Mouse (Mus musculus): ENCODE measurements around the gene Plxna2. TPM values are rescaled to one million over a fixed set of nuclear protein-coding genes. Genes with fewer than 3 reads are reported as not detected.

Plxna2 gene
- polyA plus RNA-seq, 1 experiment from 2014 or later = 48.3 TPM

DNA sequence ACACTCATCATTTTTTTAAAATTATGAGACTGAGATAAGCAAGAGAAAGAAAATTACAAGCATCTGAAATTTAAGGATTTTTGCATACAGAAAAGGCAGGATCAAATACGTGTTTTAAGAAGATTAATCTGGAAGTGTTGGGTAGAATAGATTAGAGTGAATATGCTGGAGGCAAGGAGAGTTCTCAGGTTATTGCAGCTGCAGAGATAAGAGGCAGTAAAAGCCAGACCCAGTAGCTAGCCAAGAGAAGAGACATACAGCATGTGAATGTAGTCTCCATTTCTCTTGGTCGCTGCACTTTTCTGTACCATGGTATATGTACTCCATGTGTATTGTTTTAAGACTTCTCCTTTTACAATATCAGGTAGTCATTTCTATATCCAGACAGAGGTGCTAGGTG, 88.5 kb downstream of the Plxna2 start:
- H3K4me3 ChIP-seq (replicated peaks; ENCODE audit: low read length) = no peak overlapping the region
- no peak overlapping the region for H3K4me2 ChIP-seq (replicated peaks)
- 77% methylated on average over 2 of the region's 2 CpGs for WGBS
- no peaks in the 10 kb centered on the region; the same call in 1 of the 2 replicates for H3K4me1 ChIP-seq (replicated peaks; ENCODE audit: control insufficient read depth, insufficient read depth, low read length)
- H3K27me3 ChIP-seq (ENCODE audit: control insufficient read depth, insufficient read depth, low read length) = no peaks in the 10 kb centered on the region
- peaks cover 4% of the 10 kb centered on the region; the same call in 1 of the 2 replicates for H3K36me3 ChIP-seq (replicated peaks; ENCODE audit: control insufficient read depth, insufficient read depth)
- no peak for DNase-seq (ENCODE audit: low spot score)
- H3K27ac ChIP-seq = no peak overlapping the region
- no peak for ATAC-seq (ENCODE audit: low FRiP score)
- no peaks in the 10 kb centered on the region for H3K9me3 ChIP-seq (ENCODE audit: control insufficient read depth, low read length)
- H3K9ac ChIP-seq = no peak overlapping the region

DNA sequence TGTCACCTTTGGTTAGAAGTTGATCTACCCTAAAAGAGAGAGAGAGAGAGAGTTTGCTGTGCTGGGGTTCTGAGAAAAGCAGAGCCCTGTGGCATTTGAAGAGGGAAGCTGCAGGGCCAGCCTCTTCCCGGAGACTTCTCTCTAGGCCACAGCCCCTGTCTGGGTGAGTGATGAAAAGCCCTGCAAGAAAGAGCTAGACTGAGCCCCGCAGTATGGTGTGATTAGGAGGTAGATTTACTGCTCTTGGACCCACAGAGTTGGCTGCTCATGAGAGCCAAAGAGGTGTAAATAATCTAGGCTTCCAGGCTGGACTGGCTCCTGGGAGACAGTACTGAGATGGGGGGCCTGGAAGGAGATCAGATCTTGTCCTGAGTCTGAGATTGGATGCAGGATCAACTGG, 94.4 kb downstream of the Plxna2 start:
- ATAC-seq (ENCODE audit: low FRiP score) (no peak), DNase-seq (ENCODE audit: low spot score) (no peak)
- H3K9me3 ChIP-seq (ENCODE audit: control insufficient read depth, low read length) = no peaks in the 10 kb centered on the region
- peaks cover 12% of the 10 kb centered on the region for H3K4me1 ChIP-seq (replicated peaks; ENCODE audit: control insufficient read depth, insufficient read depth, low read length)
- H3K9ac ChIP-seq = no peak overlapping the region
- WGBS = 58% methylated on average over 2 of the region's 2 CpGs
- no peak overlapping the region for H3K27ac ChIP-seq
- H3K4me2 ChIP-seq (replicated peaks) = no peak overlapping the region
- peaks cover 27% of the 10 kb centered on the region for H3K36me3 ChIP-seq (replicated peaks; ENCODE audit: control insufficient read depth, insufficient read depth)
- no peak overlapping the region for H3K4me3 ChIP-seq (replicated peaks; ENCODE audit: low read length)
- no peaks in the 10 kb centered on the region for H3K27me3 ChIP-seq (ENCODE audit: control insufficient read depth, insufficient read depth, low read length)

DNA sequence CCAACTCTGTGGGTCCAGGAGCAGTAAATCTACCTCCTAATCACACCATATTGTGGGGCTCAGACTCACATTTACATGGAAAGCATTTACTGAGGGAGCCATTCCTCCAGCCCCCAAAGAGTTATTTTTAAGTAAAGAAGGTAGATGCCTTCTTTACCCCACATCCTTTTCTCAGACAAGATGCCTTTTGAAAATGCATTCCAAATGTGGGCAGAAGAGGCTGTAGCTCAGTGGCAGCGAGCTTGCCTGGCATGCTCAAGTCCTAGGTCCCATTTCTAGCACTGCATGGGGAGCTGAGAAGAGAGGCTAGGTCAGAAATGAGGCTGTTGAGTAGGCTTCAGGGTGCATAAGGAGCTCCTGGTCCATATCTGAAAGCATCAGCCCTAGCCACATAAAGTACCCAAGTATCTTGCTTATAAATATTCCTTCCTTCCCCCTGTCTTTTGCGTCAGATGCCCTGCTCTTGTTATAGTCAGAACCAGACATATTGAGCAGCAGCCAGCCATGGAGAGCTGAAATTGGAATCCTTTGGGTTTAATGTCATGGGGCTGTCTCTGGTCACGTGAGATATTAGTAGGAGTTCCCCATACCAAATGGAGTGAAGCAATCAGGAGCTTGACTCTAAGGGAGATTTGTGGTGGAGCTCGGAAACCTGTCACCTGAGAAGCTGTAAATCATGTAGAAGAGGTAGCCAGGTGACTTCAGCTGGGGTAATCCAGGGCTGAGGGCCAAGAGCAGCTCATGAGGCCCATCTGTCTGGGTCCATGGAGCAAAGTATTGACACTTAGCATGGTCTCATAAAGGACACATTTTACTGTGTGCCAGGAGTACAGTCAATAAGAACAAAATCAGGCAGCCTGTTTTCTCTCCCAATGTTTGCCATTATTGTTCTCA, 96.4 kb downstream of the Plxna2 start:
- H3K4me1 ChIP-seq (replicated peaks; ENCODE audit: control insufficient read depth, insufficient read depth, low read length) = peaks cover 12% of the 10 kb centered on the region
- WGBS = 74% methylated on average over 4 of the region's 4 CpGs
- H3K4me2 ChIP-seq (replicated peaks) = no peak overlapping the region
- ATAC-seq (ENCODE audit: low FRiP score) = no peak
- peaks cover 24% of the 10 kb centered on the region for H3K36me3 ChIP-seq (replicated peaks; ENCODE audit: control insufficient read depth, insufficient read depth)
- H3K4me3 ChIP-seq (replicated peaks; ENCODE audit: low read length) = no peak overlapping the region
- no peak overlapping the region for H3K27ac ChIP-seq
- no peak overlapping the region for H3K9ac ChIP-seq
- H3K27me3 ChIP-seq (ENCODE audit: control insufficient read depth, insufficient read depth, low read length) = no peaks in the 10 kb centered on the region
- DNase-seq (ENCODE audit: low spot score) = no peak
- H3K9me3 ChIP-seq (ENCODE audit: control insufficient read depth, low read length) = no peaks in the 10 kb centered on the region

DNA sequence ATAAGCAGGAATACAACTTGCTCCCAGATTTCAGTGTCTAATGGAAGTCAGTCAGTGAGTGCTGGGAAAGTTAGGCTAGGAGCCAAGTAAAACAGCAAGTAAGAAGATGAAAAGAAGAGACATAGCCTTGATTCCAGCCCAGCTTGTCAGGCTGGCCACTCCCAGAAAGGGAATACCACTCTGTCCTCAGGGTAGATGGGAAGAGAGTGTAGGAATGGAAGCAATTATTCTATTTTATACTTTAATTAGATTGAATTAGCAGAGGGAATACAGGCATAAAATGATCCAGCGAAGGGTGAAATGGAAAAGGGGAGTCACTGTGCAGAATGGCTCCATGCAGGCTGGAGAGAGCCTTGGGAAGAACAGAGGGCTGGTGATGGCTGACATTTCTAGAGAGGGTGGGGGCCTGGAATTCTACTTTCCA, 99.4 kb downstream of the Plxna2 start:
- Histone ChIP-seq H3K4me1 (replicated peaks; ENCODE audit: control insufficient read depth, insufficient read depth, low read length) (peaks cover 34% of the 10 kb centered on the region), H3K27ac (0 out of 2 replicates have a peak overlapping the region, but pooled peaks have one; percentile 2)
- DNase-seq (ENCODE audit: low spot score) = peak; percentile 43

DNA sequence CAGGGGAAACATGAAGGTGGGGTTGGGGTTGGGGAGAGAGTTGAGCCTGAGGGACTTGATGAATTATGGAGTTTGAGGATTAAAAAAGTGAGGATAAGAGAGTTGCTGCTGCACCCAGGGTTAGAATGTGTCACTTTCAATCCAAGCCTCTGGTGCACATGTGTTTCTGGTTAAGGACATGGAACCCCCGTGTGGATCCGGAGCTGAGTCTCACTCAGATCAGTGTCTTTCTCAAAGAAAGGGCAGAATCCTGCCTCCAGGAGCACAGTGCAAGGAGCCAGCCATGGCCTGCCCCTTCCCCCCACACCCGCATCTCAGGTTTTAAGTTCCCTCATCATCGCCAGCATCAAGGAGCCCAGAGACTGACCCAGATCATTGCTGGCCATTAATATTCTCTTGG, 102.4 kb downstream of the Plxna2 start:
- DNase-seq (ENCODE audit: low spot score) (no peak), ATAC-seq (ENCODE audit: low FRiP score) (no peak)
- H3K9me3 ChIP-seq (ENCODE audit: control insufficient read depth, low read length) = no peaks in the 10 kb centered on the region
- H3K27ac ChIP-seq = peak overlapping the region; percentile 67
- WGBS = 66% methylated on average over 4 of the region's 4 CpGs
- no peak overlapping the region for H3K4me2 ChIP-seq (replicated peaks)
- H3K4me3 ChIP-seq (replicated peaks; ENCODE audit: low read length) = no peak overlapping the region
- H3K27me3 ChIP-seq (ENCODE audit: control insufficient read depth, insufficient read depth, low read length) = no peaks in the 10 kb centered on the region
- H3K9ac ChIP-seq = no peak overlapping the region
- peaks cover 28% of the 10 kb centered on the region for H3K4me1 ChIP-seq (replicated peaks; ENCODE audit: control insufficient read depth, insufficient read depth, low read length)
- no peaks in the 10 kb centered on the region; the same call in 1 of the 2 replicates for H3K36me3 ChIP-seq (replicated peaks; ENCODE audit: control insufficient read depth, insufficient read depth)

More for the DNA sequence above, 99.4 kb downstream of the Plxna2 start:
- Histone ChIP-seq H3K36me3 (replicated peaks; ENCODE audit: control insufficient read depth, insufficient read depth) (peaks cover 20% of the 10 kb centered on the region), H3K4me3 (replicated peaks; ENCODE audit: low read length) (no peak overlapping the region), H3K27me3 (ENCODE audit: control insufficient read depth, insufficient read depth, low read length) (no peaks in the 10 kb centered on the region), H3K9ac (no peak overlapping the region), H3K9me3 (ENCODE audit: control insufficient read depth, low read length) (no peaks in the 10 kb centered on the region), H3K4me2 (replicated peaks) (no peak overlapping the region)
- peak; percentile 29; the same call in 1 of the 2 replicates for ATAC-seq (ENCODE audit: low FRiP score)
- 50% methylated on average over 1 of the region's 1 CpGs for WGBS

DNA sequence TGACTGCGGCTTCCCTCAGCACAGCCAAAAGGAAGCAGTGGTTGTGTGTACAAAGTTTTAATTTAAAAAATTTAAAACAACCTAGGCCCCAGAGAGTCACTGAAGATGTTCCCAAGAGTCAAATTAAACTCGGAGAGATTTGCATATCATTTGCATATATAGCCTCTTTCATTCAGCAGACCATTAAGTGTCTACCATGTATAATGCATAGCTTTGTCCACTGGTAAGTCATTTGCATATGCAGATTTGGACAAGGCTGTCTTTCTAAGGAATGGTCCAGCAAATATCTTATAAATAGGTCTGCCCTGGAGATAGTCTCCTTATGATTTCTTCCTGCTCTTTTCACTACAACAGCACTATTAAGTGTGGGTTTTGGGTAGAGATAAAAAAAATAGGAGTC, 103.2 kb downstream of the Plxna2 start:
- peak; percentile 41 for DNase-seq (ENCODE audit: low spot score)
- Histone ChIP-seq H3K36me3 (replicated peaks; ENCODE audit: control insufficient read depth, insufficient read depth) (no peaks in the 10 kb centered on the region; the same call in 1 of the 2 replicates), H3K4me1 (replicated peaks; ENCODE audit: control insufficient read depth, insufficient read depth, low read length) (peaks cover 28% of the 10 kb centered on the region), H3K27ac (peak overlapping the region; percentile 80), H3K4me3 (replicated peaks; ENCODE audit: low read length) (no peak overlapping the region), H3K9me3 (ENCODE audit: control insufficient read depth, low read length) (no peaks in the 10 kb centered on the region), H3K27me3 (ENCODE audit: control insufficient read depth, insufficient read depth, low read length) (no peaks in the 10 kb centered on the region), H3K9ac (no peak overlapping the region), H3K4me2 (replicated peaks) (no peak overlapping the region)
- peak; percentile 56; the same call in 1 of the 2 replicates for ATAC-seq (ENCODE audit: low FRiP score)
- WGBS = 35% methylated on average over 2 of the region's 2 CpGs

DNA sequence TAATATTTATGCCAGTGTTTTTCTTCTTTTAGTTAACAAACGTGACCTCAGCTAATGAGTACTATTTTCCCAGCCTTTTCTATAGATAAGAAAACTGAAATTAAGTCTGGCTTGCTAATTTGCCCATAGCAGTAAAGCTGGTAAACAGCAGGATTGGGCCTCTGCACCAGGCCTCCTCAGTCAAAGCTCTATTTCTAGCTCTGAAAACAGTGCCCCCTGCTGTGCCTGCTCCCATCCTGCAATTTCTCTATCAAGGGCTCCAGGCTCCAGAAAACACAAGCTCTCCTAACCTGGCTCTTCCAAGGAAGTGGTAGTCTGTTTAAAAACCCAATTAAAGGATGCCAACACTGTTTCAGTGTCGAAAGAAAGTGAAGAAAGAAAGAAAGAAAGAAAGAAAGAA, 104.3 kb downstream of the Plxna2 start:
- Histone ChIP-seq H3K36me3 (replicated peaks; ENCODE audit: control insufficient read depth, insufficient read depth) (peaks cover under 1% of the 10 kb centered on the region), H3K4me1 (replicated peaks; ENCODE audit: control insufficient read depth, insufficient read depth, low read length) (peaks cover 28% of the 10 kb centered on the region), H3K27me3 (ENCODE audit: control insufficient read depth, insufficient read depth, low read length) (no peaks in the 10 kb centered on the region), H3K27ac (peak overlapping the region; percentile 80), H3K4me3 (replicated peaks; ENCODE audit: low read length) (no peak overlapping the region), H3K9ac (no peak overlapping the region), H3K9me3 (ENCODE audit: control insufficient read depth, low read length) (no peaks in the 10 kb centered on the region), H3K4me2 (replicated peaks) (no peak overlapping the region)
- no peak for ATAC-seq (ENCODE audit: low FRiP score)
- DNase-seq (ENCODE audit: low spot score) = peak; percentile 61
- 61% methylated on average over 2 of the region's 2 CpGs for WGBS

DNA sequence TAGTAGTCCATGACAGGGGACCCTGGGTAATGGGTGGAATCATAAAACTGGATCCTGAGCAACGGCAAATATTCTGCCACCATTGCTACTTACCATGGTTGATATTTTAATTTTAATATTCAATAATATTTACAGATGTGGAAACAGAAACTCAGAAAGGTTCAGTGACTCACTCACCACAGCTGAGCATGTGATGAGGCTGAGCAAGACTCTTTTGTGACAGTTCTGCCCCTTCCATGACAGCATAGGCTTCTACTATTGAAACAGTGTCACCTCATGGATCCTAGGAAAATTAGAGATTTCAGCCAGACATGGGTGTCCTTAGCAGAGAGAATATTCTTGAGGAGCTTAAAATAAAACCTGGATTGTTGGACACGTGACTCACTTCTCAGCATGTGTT, 116.8 kb downstream of the Plxna2 start:
- Histone ChIP-seq H3K4me2 (replicated peaks) (no peak overlapping the region), H3K4me1 (replicated peaks; ENCODE audit: control insufficient read depth, insufficient read depth, low read length) (peaks cover 16% of the 10 kb centered on the region; the same call in 1 of the 2 replicates), H3K9me3 (ENCODE audit: control insufficient read depth, low read length) (no peaks in the 10 kb centered on the region), H3K9ac (no peak overlapping the region), H3K4me3 (replicated peaks; ENCODE audit: low read length) (no peak overlapping the region), H3K36me3 (replicated peaks; ENCODE audit: control insufficient read depth, insufficient read depth) (no peaks in the 10 kb centered on the region), H3K27ac (no peak overlapping the region), H3K27me3 (ENCODE audit: control insufficient read depth, insufficient read depth, low read length) (no peaks in the 10 kb centered on the region)
- 95% methylated on average over 2 of the region's 2 CpGs for WGBS
- no peak for DNase-seq (ENCODE audit: low spot score)
- ATAC-seq (ENCODE audit: low FRiP score) = no peak

DNA sequence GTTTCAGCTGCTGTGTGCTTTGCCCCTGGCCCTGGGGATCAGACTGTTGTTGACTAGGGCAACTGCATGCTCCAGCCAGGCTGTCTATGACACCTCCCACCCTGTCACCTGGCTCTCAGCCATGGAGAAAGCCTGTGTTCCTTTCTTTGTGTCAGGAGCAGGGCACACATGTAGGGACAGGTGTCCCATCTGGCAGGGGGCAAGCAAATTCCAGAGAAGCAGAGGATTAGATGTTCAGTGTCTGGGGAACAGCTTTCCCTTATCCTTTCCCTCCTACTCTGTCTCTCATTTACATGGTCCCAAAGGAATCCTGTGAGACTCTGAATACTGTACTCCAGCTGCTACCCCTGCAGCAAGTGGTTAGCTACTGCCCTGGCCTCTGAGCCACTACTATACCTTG, 121.9 kb downstream of the Plxna2 start:
- peak; percentile 34; the same call in 1 of the 2 replicates for ATAC-seq (ENCODE audit: low FRiP score)
- Histone ChIP-seq H3K27ac (no peak overlapping the region), H3K27me3 (ENCODE audit: control insufficient read depth, insufficient read depth, low read length) (no peaks in the 10 kb centered on the region), H3K9me3 (ENCODE audit: control insufficient read depth, low read length) (no peaks in the 10 kb centered on the region), H3K4me1 (replicated peaks; ENCODE audit: control insufficient read depth, insufficient read depth, low read length) (peaks cover 15% of the 10 kb centered on the region), H3K36me3 (replicated peaks; ENCODE audit: control insufficient read depth, insufficient read depth) (no peaks in the 10 kb centered on the region), H3K4me3 (replicated peaks; ENCODE audit: low read length) (no peak overlapping the region), H3K9ac (no peak overlapping the region), H3K4me2 (replicated peaks) (no peak overlapping the region)
- no peak for DNase-seq (ENCODE audit: low spot score)

Measured in hindbrain, embryonic 14.5 days (tissue).